Mouse (Mus musculus) cerebellum, adult 8-10 months (tissue): Measurements from ENCODE around the gene Dap3.
"Not testable (repeated sequence)": the region's sequence is repeated elsewhere in the genome, so short reads cannot be mapped to it uniquely, and the experiment has no call there.

Experiments used
- DNase-seq: peaks from one replicate; pipeline ENCODE4 v3.0.0; 2022

Dap3 gene

GRCm38 (mm10) chr3:88912585-88912984 is 38.4 kb downstream of the Dap3 start:
- no peak for DNase-seq

GRCm38 (mm10) chr3:88906393-88907159 is 44.4 kb downstream of the Dap3 start:
- DNase-seq: no peak

- no peak for DNase-seq
Measured at GRCm38 (mm10) chr3:88905741-88906140, 45.2 kb downstream of the Dap3 start.

GRCm38 (mm10) chr3:88905209-88905608 is 45.8 kb downstream of the Dap3 start:
- no peak for DNase-seq

GRCm38 (mm10) chr3:88904803-88905202 is 46.2 kb downstream of the Dap3 start:
- DNase-seq: no peak

GRCm38 (mm10) chr3:88893011-88893410 is 58.0 kb downstream of the Dap3 start:
- not testable (repeated sequence) for DNase-seq

- not testable (repeated sequence) for DNase-seq
Measured at GRCm38 (mm10) chr3:88882536-88882935, 68.4 kb downstream of the Dap3 start.
